Mouse (Mus musculus) heart, embryonic 16.5 days (tissue): ENCODE data around the gene Chchd5. TPM values are rescaled to one million over a fixed set of nuclear protein-coding genes. Genes with fewer than 3 reads are reported as not detected.

Experiments
- ATAC-seq: fragments of 200-750 bp; cut with Nextera tagmentation; replicated peaks from 2 replicates; pipeline ENCODE4 v1.8.0; 2017; ENCODE audit warnings: moderate number of reproducible peaks; ENCODE audit not compliant: insufficient read depth, low FRiP score; ENCODE audit errors: extremely low read depth
- H3K27ac ChIP-seq: fragments of 300-500 bp; sonication (generic); 2 replicates; pipeline ENCODE4 v1.5.1; 2014; ENCODE audit warnings: mild to moderate bottlenecking, low read length, control low read depth, moderate library complexity
- H3K27me3 ChIP-seq: fragments of 300-500 bp; sonication (generic); 2 replicates; pipeline ENCODE4 v1.6.1; 2014; ENCODE audit warnings: low read length, mixed read lengths; ENCODE audit not compliant: control insufficient read depth, insufficient read depth
- H3K36me3 ChIP-seq: fragments of 300-500 bp; sonication (generic); 2 replicates; pipeline ENCODE4 v1.6.1; 2014; ENCODE audit not compliant: control insufficient read depth, insufficient read depth
- H3K4me1 ChIP-seq: fragments of 300-500 bp; sonication (generic); 2 replicates; pipeline ENCODE4 v1.6.1; 2014; ENCODE audit warnings: low read length, mixed read lengths; ENCODE audit not compliant: control insufficient read depth, insufficient read depth
- H3K4me2 ChIP-seq: fragments of 300-500 bp; sonication (generic); 2 replicates; pipeline ENCODE4 v1.6.1; 2014; ENCODE audit warnings: low read depth, mild to moderate bottlenecking, control low read depth, low read length
- H3K4me3 ChIP-seq: fragments of 300-500 bp; sonication (generic); 2 replicates; pipeline ENCODE4 v1.5.1; 2014; ENCODE audit warnings: mild to moderate bottlenecking, control low read depth, low read length
- H3K9ac ChIP-seq: fragments of 300-500 bp; sonication (generic); 2 replicates; pipeline ENCODE4 v1.6.1; 2014; ENCODE audit warnings: low read length, control low read depth
- H3K9me3 ChIP-seq: fragments of 300-500 bp; sonication (generic); replicated peaks from 2 replicates; pipeline ENCODE4 v1.6.1; 2016; ENCODE audit warnings: low read length; ENCODE audit not compliant: control insufficient read depth
- WGBS: fragments of 180-500 bp; shearing (Covaris S2); extraction: QIAGEN DNeasy Blood & Tissue Kit; methylation state at CpG from one replicate; pipeline ENCODE4 v1.1.7; 2014; 5-methylcytosine and 5-hydroxymethylcytosine counted together
- polyA plus RNA-seq: library from polyadenylated mRNA; unstranded; fragments of >200 nt; fragmentation: Nextera tagmentation; extraction: Ambion mirVana; gene quantifications from 2 replicates; pipeline ENCODE4 v1.2.1, GENCODE M21; 2015

The Chchd5 gene
- polyA plus RNA-seq, 1 experiment from 2014 or later: 18.2 TPM

GRCm38 (mm10) chr2:129112924-129113323 is 16.6 kb upstream of the Chchd5 start:
- no peak overlapping the region for H3K4me2 ChIP-seq
- H3K9ac ChIP-seq: no peak overlapping the region
- no peaks in the 10 kb centered on the region for H3K27me3 ChIP-seq
- no peak for ATAC-seq
- no peak overlapping the region for H3K4me3 ChIP-seq
- no peaks in the 10 kb centered on the region for H3K9me3 ChIP-seq
- no peaks in the 10 kb centered on the region for H3K4me1 ChIP-seq
- peaks cover 63% of the 10 kb centered on the region for H3K36me3 ChIP-seq
- H3K27ac ChIP-seq: no peak overlapping the region
- WGBS: 81% methylated on average over 5 of the region's 5 CpGs

GRCm38 (mm10) chr2:129115706-129116367 is 13.7 kb upstream of the Chchd5 start:
- Histone ChIP-seq H3K9ac (no peak overlapping the region), H3K4me1 (no peaks in the 10 kb centered on the region), H3K9me3 (no peaks in the 10 kb centered on the region), H3K4me2 (no peak overlapping the region), H3K36me3 (peaks cover 71% of the 10 kb centered on the region), H3K27ac (no peak overlapping the region), H3K27me3 (no peaks in the 10 kb centered on the region), H3K4me3 (no peak overlapping the region)
- WGBS: 88% methylated on average over 9 of the region's 9 CpGs
- ATAC-seq: no peak

- 93% methylated on average over 1 of the region's 1 CpGs for WGBS
- Histone ChIP-seq H3K4me1 (no peaks in the 10 kb centered on the region), H3K27me3 (no peaks in the 10 kb centered on the region), H3K36me3 (peaks cover 71% of the 10 kb centered on the region), H3K27ac (no peak overlapping the region), H3K4me3 (no peak overlapping the region), H3K9ac (no peak overlapping the region), H3K9me3 (no peaks in the 10 kb centered on the region), H3K4me2 (no peak overlapping the region)
- no peak for ATAC-seq
Observed at GRCm38 (mm10) chr2:129116368-129116739, 13.1 kb upstream of the Chchd5 start.

- H3K9me3 ChIP-seq: no peaks in the 10 kb centered on the region
- H3K4me3 ChIP-seq: no peak overlapping the region
- ATAC-seq: no peak
- no peaks in the 10 kb centered on the region for H3K27me3 ChIP-seq
- no peak overlapping the region for H3K27ac ChIP-seq
- 91% methylated on average over 12 of the region's 12 CpGs for WGBS
- no peaks in the 10 kb centered on the region for H3K4me1 ChIP-seq
- peaks cover 78% of the 10 kb centered on the region for H3K36me3 ChIP-seq
- no peak overlapping the region for H3K9ac ChIP-seq
- no peak overlapping the region for H3K4me2 ChIP-seq
Observed at GRCm38 (mm10) chr2:129118061-129118460, 11.4 kb upstream of the Chchd5 start.

- no peak for ATAC-seq
- H3K4me2 ChIP-seq: no peak overlapping the region
- no peaks in the 10 kb centered on the region for H3K9me3 ChIP-seq
- H3K4me3 ChIP-seq: no peak overlapping the region
- no peak overlapping the region for H3K27ac ChIP-seq
- no peaks in the 10 kb centered on the region for H3K27me3 ChIP-seq
- H3K9ac ChIP-seq: no peak overlapping the region
- 92% methylated on average over 8 of the region's 8 CpGs for WGBS
- H3K36me3 ChIP-seq: peaks cover 76% of the 10 kb centered on the region
- no peaks in the 10 kb centered on the region for H3K4me1 ChIP-seq
Observed at GRCm38 (mm10) chr2:129121986-129122385, 7.5 kb upstream of the Chchd5 start.

GRCm38 (mm10) chr2:129129987-129130545 is 566 bp downstream of the Chchd5 start:
- peaks cover 12% of the 10 kb centered on the region for H3K4me1 ChIP-seq
- peak overlapping the region; percentile 93 for H3K27ac ChIP-seq
- H3K27me3 ChIP-seq: no peaks in the 10 kb centered on the region
- H3K9me3 ChIP-seq: peaks cover 8% of the 10 kb centered on the region
- peaks cover 38% of the 10 kb centered on the region for H3K36me3 ChIP-seq
- peak; percentile 50 for ATAC-seq
- peak overlapping the region; percentile 82 for H3K4me2 ChIP-seq
- peak overlapping the region; percentile 70 for H3K9ac ChIP-seq
- WGBS: 26% methylated on average over 18 of the region's 18 CpGs
- peak overlapping the region; percentile 76 for H3K4me3 ChIP-seq

GRCm38 (mm10) chr2:129130776-129131175 is 1.3 kb downstream of the Chchd5 start:
- no peak overlapping the region for H3K9ac ChIP-seq
- WGBS: 95% methylated on average over 2 of the region's 2 CpGs
- H3K27ac ChIP-seq: no peak overlapping the region; the same call in 1 of the 2 replicates

GRCm38 (mm10) chr2:129132231-129132630 is 2.7 kb downstream of the Chchd5 start:
- peaks cover 12% of the 10 kb centered on the region for H3K4me1 ChIP-seq
- 90% methylated on average over 7 of the region's 7 CpGs for WGBS
- no peak for ATAC-seq

More at GRCm38 (mm10) chr2:129130776-129131175, 1.3 kb downstream of the Chchd5 start:
- Histone ChIP-seq H3K27me3 (no peaks in the 10 kb centered on the region), H3K4me1 (peaks cover 12% of the 10 kb centered on the region), H3K36me3 (peaks cover 32% of the 10 kb centered on the region), H3K9me3 (peaks cover 8% of the 10 kb centered on the region), H3K4me2 (peak overlapping the region; percentile 82; the same call in 1 of the 2 replicates), H3K4me3 (no peak overlapping the region)
- ATAC-seq: no peak

GRCm38 (mm10) chr2:129133006-129133805 is 3.7 kb downstream of the Chchd5 start:
- Histone ChIP-seq H3K36me3 (peaks cover 20% of the 10 kb centered on the region), H3K27ac (no peak overlapping the region), H3K4me2 (no peak overlapping the region), H3K4me3 (no peak overlapping the region), H3K9ac (no peak overlapping the region), H3K9me3 (peaks cover 8% of the 10 kb centered on the region), H3K27me3 (no peaks in the 10 kb centered on the region), H3K4me1 (peaks cover 12% of the 10 kb centered on the region)
- 95% methylated on average over 14 of the region's 14 CpGs for WGBS
- no peak for ATAC-seq

More at GRCm38 (mm10) chr2:129132231-129132630, 2.7 kb downstream of the Chchd5 start:
- Histone ChIP-seq H3K27me3 (no peaks in the 10 kb centered on the region), H3K4me3 (no peak overlapping the region), H3K36me3 (peaks cover 22% of the 10 kb centered on the region), H3K9ac (no peak overlapping the region), H3K9me3 (peaks cover 8% of the 10 kb centered on the region), H3K4me2 (no peak overlapping the region), H3K27ac (no peak overlapping the region)
